Mouse (Mus musculus) layer of hippocampus, postnatal 14 days (tissue): ENCODE data around the gene Fcgrt. TPM values are rescaled to one million over a fixed set of nuclear protein-coding genes. Genes with fewer than 3 reads are reported as not detected.
"Not testable (repeated sequence)": the region's sequence is repeated elsewhere in the genome, so short reads cannot be mapped to it uniquely, and the experiment has no call there.

Source experiments
- DNase-seq, 2 experiments: peaks; one replicate each; pipeline ENCODE4 v3.0.0; 2021 to 2022; ENCODE audit warnings: low spot score in 2 of 2, mixed read lengths in 1 of 2
- long read RNA-seq, 2 experiments: library from polyadenylated mRNA; stranded (forward); transcript quantifications; one replicate each; pipeline ENCODE4 v2.0.0; 2021
- total RNA-seq, 2 experiments: library from RNA; stranded (reverse); gene quantifications; 2 replicates each; pipeline ENCODE4 v1.2.3; 2021

The Fcgrt gene
- 10 to 100 TPM; 17.1 to 20.9 TPM for total RNA-seq
- long read RNA-seq, experiment 1, transcript Fcgrt-203 (7 exons, 1,602 nt) = minor isoform, 5 of 30 reads
- long read RNA-seq, experiment 1, transcript Fcgrt-201 (7 exons, 1,770 nt) = major isoform, 23 of 30 reads
- long read RNA-seq, experiment 1, partial matches to known transcripts = 1 of 30 reads
- long read RNA-seq, experiment 1, other reads (novel, unspliced or antisense) = 1 of 30 reads
- long read RNA-seq, experiment 2, transcript Fcgrt-201 (7 exons, 1,770 nt) = major isoform, 27 of 38 reads
- long read RNA-seq, experiment 2, transcript Fcgrt-203 (7 exons, 1,602 nt) = minor isoform, 7 of 38 reads
- long read RNA-seq, experiment 2, partial matches to known transcripts = 3 of 38 reads
- long read RNA-seq, experiment 2, other reads (novel, unspliced or antisense) = 1 of 38 reads

- peak in 1 of 2 experiments; percentile 67 for DNase-seq
Measured at GRCm38 (mm10) chr7:45103652-45104180, at the start of gene Fcgrt. Gene Fcgrt, minus strand, starts transcription at chr7:45103851.

DNA sequence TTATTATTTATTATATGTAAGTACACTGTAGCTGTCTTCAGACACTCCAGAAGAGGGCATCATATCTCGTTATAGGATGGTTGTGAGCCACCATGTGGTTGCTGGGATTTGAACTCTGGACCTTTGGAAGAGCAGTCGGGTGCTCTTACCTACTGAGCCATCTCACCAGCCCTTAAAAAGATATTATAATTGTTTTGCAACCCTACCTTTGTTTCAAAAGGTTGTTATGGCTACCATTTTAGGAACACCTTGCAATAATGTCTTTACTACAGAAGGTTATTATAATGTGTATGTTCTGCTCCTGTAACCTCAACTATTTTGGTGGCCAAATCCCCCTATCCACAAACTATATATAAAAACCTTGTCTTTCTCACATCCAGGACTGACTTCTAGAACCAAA is 49.4 kb upstream of the Fcgrt start:
- DNase-seq = not testable (repeated sequence)

GRCm38 (mm10) chr7:45151303-45151702 is 47.7 kb upstream of the Fcgrt start:
- DNase-seq = no peak

DNA sequence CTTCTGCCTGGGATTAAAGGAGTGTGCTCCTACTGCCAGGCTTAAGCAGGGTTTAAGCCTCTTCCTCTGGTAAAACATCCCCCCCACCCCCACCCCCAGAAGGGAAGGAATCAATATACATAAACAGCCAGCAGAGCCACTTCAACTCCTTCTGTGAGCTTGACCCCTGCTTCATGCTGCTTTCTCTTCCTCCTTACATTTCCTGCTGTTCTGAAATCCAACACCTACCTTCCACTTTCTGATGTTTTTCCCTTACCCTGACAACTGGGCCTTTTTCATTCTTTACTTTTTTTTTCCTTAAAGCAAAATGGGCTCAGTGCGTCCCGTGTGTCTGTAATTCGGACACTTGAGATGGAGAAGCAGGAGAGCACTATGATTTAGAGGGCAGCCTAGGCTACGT is 46.7 kb upstream of the Fcgrt start:
- DNase-seq = no peak

DNA sequence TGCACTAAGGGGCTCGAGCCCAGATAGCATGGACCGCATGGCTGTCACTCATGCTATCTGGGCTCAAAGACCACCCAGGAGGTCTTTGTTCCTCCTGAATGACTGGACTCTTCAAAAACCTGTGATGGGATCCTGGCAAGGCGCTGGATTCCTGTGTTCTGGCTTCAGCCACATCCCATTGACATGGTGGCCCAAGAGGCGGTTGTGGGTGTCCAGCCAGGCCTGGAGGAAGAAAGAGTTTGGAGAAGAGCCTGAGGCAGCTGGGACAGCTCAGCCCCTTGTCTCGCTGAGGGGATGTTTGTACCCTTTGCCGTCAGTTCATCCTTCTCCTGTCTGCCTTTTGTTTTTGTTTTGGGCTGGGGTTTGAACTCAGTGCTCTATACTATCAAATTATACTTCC is 45.9 kb upstream of the Fcgrt start:
- DNase-seq = no peak

DNA sequence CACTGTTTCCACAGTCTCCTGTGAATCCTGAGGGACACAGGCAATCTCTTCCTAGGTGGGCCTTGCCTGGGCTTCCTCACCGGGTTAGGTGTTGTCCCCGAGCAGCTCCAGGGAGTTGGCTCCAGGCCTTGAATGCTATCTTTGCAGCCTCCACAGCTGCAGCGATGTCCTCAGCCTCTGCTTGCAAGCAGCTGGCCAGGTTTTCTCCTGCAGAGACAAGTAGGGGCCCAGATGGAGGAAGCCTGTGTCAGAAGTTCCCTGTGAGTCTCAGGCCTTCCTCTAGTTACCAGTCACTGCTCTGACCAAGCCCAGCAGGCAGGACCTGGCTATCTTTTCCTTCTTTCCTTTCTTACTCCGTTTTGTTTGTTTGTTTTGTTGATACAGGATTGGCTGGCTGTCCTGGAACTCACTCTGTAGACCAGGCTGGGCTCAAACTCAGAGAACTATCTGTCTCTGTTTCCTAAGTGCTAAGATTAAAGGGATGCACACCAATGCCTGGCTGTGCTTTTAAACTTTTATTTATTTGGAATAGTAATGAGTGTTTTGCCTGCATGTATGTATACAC is 45.0 kb upstream of the Fcgrt start:
- no peak for DNase-seq

DNA sequence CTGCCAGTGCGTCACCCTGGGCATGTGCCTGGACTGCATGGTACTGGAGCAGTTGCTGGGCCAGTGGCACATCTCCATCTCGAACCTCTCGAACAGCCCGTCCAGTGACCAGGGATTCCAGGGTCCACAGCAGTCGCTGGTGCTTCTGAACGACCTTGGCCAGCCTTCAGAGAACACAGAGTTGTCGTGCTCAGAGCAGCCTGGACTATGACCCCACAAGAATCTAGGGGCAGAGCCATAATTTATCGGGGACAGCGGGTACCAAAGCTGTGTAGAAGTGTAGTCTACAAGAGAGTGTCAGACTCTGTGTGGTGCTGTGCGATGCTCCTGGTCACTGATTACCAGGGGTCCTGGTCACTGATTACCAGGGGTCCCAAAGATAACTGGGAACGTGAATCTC is 44.2 kb upstream of the Fcgrt start:
- DNase-seq = no peak

- no peak for DNase-seq
Measured at GRCm38 (mm10) chr7:45147267-45147666, 43.6 kb upstream of the Fcgrt start.

- no peak for DNase-seq
Measured at GRCm38 (mm10) chr7:45145460-45145859, 41.8 kb upstream of the Fcgrt start.

DNA sequence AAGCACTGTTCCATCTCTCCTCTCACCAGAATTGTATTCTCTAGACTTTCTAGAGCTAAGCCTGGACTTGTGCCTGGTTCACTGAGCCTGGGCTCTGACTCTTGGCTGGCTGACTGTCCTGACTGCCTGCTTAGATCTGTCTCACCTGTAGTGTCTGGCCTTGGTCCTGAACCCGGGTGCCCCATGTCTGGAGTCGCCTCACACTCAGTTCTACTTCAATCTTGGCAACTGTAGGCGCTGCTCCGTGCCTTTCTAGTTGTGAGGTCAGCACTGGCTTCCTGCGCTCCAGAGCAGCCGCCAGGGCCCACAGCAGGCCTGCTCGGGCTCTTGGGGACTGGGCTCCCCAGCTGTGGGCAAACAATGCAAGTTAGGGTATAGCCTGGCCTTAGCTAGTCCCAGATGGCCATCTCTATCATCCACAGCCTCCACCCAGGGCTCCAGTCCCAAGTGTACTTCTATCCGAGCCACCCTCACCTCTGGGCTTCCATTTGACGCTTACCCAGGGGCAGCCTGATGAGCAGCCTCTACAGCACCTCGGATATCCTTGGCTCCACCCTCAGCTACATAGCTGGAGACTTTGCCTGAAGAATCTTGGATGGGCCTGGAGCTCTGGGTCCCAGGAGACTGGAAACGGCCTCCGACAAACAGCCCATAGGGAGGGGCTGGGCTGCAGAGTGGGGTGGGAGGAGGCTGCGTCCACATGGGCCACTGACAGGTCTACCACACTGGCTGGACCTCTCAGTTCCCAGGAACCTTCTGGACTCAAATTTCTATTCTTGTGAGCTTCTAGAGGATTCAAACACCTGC is 40.9 kb upstream of the Fcgrt start:
- DNase-seq = no peak

DNA sequence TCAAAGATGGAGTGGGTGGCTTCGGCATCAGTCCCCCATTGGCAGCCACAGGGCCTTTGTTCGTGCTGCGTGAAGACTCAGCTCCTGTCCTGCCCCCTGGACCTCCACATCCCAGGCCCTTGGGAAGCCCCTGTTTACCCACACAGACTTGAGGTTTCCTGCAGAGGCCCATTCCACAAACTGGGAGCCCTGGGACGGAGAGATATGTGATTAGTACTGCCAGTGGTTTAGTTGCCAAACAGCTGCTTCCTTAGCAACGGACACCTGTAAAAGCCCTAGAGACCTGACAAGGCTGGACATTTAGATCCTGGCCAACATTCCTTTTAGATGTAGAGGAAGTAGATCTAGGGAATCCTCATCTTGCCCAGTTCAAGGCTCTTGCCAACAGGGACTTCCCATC is 38.3 kb upstream of the Fcgrt start:
- no peak for DNase-seq

DNA sequence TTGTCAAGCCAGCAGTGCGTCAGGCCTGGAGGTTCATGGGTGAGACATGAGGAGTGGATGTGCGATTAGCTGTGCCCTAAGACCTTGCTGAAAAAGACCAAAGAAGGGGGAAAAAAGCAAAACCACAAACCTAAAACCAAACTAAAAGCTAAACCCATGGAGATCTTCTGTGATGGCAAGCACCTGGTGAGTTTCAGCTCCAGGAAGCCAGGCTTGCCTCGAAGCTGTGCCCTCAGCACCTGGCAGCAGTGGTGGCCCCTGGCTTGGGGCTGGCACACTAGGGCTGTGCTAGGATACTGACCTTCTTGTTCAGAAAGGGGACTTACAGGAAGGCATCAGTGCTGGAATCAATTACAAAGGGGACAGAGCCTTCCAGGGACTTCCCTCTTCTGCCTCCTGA is 37.7 kb upstream of the Fcgrt start:
- DNase-seq = no peak

GRCm38 (mm10) chr7:45139904-45140723 is 36.5 kb upstream of the Fcgrt start:
- no peak for DNase-seq

DNA sequence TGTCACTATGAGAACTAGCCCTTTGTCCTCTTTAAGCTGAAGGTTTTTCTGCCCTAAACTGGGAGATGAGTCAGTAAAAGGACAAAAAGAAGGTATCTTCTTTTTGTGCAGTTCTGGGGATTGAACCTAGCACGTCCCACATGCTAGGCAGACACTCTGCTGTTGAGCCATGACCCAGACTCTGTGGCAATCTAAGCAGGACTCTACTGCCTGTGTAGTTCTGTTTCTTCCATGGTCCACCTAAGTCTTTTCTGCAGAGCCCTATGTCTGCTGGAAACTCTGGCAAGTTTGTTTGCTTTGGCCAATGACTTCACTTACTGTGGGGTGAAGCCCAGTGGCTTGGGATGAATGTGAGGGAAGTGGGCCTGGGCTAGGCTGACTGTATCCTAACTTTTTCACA is 34.8 kb upstream of the Fcgrt start:
- DNase-seq = no peak

DNA sequence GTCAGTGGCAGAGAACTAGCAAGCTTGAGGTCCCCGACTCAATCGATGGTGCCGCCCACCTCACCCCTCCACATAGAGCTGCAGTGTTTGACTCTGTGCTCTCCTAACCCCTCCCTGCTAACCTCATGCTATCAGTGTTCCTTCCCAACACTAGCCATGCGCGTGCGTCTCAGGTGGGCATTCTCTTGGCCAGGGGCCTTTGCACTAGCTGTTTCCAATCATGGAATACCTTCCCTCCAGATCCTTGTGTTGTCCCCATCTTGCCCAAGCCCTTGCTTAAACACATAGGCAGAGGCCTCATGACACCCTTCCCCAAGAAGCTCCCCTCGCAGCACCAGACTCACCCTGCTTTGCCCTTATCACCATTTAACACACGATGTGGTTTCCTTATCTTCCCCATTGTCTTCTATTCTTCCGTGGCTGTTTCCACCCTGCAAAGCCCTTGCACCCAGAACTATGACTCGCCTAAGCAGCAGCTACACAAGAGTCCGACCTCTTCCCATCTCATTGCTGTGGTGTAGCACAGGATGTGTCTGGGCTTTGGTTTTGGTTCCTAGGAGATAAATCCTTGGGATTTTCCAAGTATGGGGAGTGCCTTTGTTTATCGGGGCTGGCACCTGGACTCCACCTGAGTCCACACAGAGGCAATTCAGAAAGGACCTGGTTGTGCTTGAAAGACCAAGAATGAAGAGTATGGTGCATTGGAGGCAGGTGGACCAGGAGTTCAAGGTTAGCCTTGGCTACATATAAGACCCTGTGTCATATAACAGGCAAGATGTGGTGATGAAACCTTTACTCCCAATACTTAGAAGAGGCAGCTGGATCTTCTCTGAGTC is 33.7 kb upstream of the Fcgrt start:
- no peak for DNase-seq

- peak; percentile 91 for DNase-seq
Measured at GRCm38 (mm10) chr7:45135993-45136567, 32.4 kb upstream of the Fcgrt start, which contains the start of the genes Gm45713 and Flt3l. Gene Gm45713, minus strand, starts transcription at chr7:45136231. Gene Flt3l, minus strand, starts transcription at chr7:45136432.

DNA sequence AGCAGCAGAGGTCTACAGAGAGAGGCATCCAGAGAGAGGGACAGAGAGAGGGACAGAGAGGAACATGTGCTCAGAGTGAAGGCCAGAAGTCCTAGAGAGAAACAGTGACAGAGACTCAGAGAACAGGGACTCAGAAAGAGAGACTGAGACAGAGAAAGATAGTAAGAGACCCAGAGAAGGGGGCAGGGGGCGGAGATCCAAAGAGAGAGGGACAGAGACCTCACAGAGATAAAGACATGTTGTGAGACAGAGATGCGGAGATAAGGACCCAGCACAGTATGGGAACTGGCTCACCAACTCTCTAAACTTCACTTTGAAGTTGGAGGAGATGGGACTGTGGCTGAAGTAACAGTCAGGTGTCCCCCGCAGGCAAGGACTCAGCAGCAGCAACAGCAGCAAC is 31.7 kb upstream of the Fcgrt start:
- DNase-seq = no peak

- no peak for DNase-seq
Measured at GRCm38 (mm10) chr7:45134544-45135026, 30.9 kb upstream of the Fcgrt start.

DNA sequence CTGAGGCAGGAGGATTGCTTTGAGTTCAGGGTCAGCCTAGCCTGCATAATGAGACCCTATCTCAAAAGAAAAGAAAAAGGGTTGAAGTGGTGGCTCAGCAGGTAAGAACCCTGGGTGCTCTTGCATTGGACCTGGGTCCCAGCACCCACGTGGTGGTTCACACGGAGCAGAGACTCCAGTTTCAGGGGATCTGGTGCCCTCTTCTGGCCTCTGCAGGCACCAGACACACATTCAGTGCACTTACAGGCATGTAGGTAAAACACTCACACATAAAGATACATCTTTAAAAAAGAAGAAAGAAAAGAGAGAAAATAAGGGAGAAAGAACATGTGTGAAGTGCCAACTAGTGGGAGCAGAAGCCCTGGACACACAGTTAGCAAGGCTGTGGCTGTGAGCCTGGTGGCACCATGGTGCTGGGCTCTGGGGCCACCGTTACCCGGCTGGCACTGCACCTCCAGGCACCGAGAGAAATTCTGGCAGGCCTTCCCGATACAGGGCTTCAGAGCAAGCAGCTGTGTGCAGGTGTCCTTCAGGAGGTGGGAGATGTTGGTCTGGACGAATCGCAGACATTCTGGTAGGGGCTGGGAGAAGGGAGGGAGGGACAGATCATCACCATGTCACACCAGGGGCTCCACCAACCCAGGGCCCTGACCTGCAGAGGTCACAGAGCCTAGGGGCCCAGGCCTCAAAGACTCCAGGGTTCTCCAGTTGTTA is 30.0 kb upstream of the Fcgrt start:
- DNase-seq = no peak
